Mouse (Mus musculus) CD4-positive, CD25-positive, alpha-beta regulatory T cell, adult 4 months (primary cell): ENCODE data around the gene H2-T3. TPM values are rescaled to one million over a fixed set of nuclear protein-coding genes. Genes with fewer than 3 reads are reported as not detected.

Source experiments
- polyA plus RNA-seq, 2 experiments: library from polyadenylated mRNA; unstranded; fragments of 100-300 nt; shearing (Covaris generic); gene quantifications; one replicate each; pipeline ENCODE4 v1.2.1; 2017

Gene H2-T3
- polyA plus RNA-seq, 2 experiments from 2014 or later: 0.95 to 1.3 TPM

Other genes starting within 250 kb of the H2-T3 start
- 100 to 1,000 TPM; 122 to 174 TPM for gene Abcf1, start 220.5 kb downstream of the H2-T3 start, polyA plus RNA-seq
- gene Gnl1, start 210.4 kb downstream of the H2-T3 start, polyA plus RNA-seq: 1 to 10 TPM; 8.1 to 9.2 TPM
- 10 to 100 TPM; 16.5 to 17.6 TPM for gene Prr3, start 210.1 kb downstream of the H2-T3 start, polyA plus RNA-seq
- gene H2-T24, start 169.7 kb downstream of the H2-T3 start, polyA plus RNA-seq: 10 to 100 TPM; 31.2 to 45.1 TPM
- 1,000 to 10,000 TPM in 1 of 2 experiments, 100 to 1,000 TPM in 1; 829 to 1,151 TPM for gene H2-T23, start 157.4 kb downstream of the H2-T3 start, polyA plus RNA-seq
- 100 to 1,000 TPM; 407 to 526 TPM for gene H2-T22, start 147.5 kb downstream of the H2-T3 start, polyA plus RNA-seq
- gene Gm6034, start 147.3 kb downstream of the H2-T3 start, polyA plus RNA-seq: under 1 TPM in 1 of 2 experiments, not detected in 1; 0.66 TPM
- gene Gm11127, start 131.9 kb downstream of the H2-T3 start, polyA plus RNA-seq: not detected
- gene Gm19684, start 68.6 kb downstream of the H2-T3 start, polyA plus RNA-seq: 1 to 10 TPM; 1.4 to 1.9 TPM
- under 1 TPM in 1 of 2 experiments, not detected in 1; 0.62 TPM for gene Gm7030, start 60.9 kb downstream of the H2-T3 start, polyA plus RNA-seq
- gene Gm8909, start 21.8 kb downstream of the H2-T3 start, polyA plus RNA-seq: 1 to 10 TPM; 2.5 to 5.0 TPM
- 100 to 1,000 TPM; 191 to 211 TPM for gene Rpp21, start 67.8 kb upstream of the H2-T3 start, polyA plus RNA-seq
- 10 to 100 TPM; 17.2 to 25.9 TPM for gene Trim39, start 82.0 kb upstream of the H2-T3 start, polyA plus RNA-seq
- gene H2-M10.2, start 96.2 kb upstream of the H2-T3 start, polyA plus RNA-seq: under 1 TPM in 1 of 2 experiments, not detected in 1; 0.39 TPM
- gene H2-M10.1, start 135.9 kb upstream of the H2-T3 start, polyA plus RNA-seq: not detected
- gene H2-M10.3, start 178.1 kb upstream of the H2-T3 start, polyA plus RNA-seq: not detected